Mouse (Mus musculus) G1E (cell line): ENCODE data around the gene Hoxa3. TPM values are rescaled to one million over a fixed set of nuclear protein-coding genes. Genes with fewer than 3 reads are reported as not detected.

Experiments used
- ATAC-seq: 2 replicates; pipeline ENCODE4 v1.8.0; 2016; ENCODE audit warnings: mild to moderate bottlenecking; ENCODE audit not compliant: insufficient number of reproducible peaks, poor library complexity, low FRiP score, severe bottlenecking; ENCODE audit errors: extremely low read depth
- DNase-seq: peaks from one replicate; pipeline ENCODE4 v3.0.0; 2012; ENCODE audit warnings: low spot score
- H3K27me3 ChIP-seq: 2 replicates; pipeline ENCODE4 v1.6.1; 2012; ENCODE audit warnings: mild to moderate bottlenecking, low read length, inconsistent platforms; ENCODE audit not compliant: insufficient read depth
- H3K36me3 ChIP-seq: replicated peaks from 2 replicates; pipeline ENCODE3; 2012; ENCODE audit warnings: mild to moderate bottlenecking, inconsistent platforms
- H3K4me1 ChIP-seq: 2 replicates; pipeline ENCODE4 v1.6.1; 2012; ENCODE audit warnings: low read depth, low read length, inconsistent platforms, mixed read lengths; ENCODE audit not compliant: insufficient read depth
- H3K4me3 ChIP-seq: 2 replicates; pipeline ENCODE4 v1.5.1; 2012; ENCODE audit warnings: low read depth, mild to moderate bottlenecking, inconsistent platforms, low read length, moderate library complexity, mixed read lengths
- H3K9me3 ChIP-seq: replicated peaks from 2 replicates; pipeline ENCODE4 v1.6.1; 2012; ENCODE audit warnings: inconsistent platforms
- CTCF ChIP-seq: IDR thresholded peaks from 2 replicates; pipeline ENCODE4 v1.5.1; 2012; ENCODE audit warnings: low read depth, low read length, inconsistent platforms, mixed read lengths
- GATA1 ChIP-seq: IDR thresholded peaks from 2 replicates; pipeline ENCODE4 v1.6.1; 2012; ENCODE audit warnings: borderline replicate concordance, low read length, inconsistent platforms, mixed read lengths
- GATA2 ChIP-seq: IDR thresholded peaks from 2 replicates; pipeline ENCODE4 v1.6.1; 2012; ENCODE audit warnings: low read depth, low read length, inconsistent platforms, borderline replicate concordance
- POLR2AphosphoS5 ChIP-seq: IDR thresholded peaks from 2 replicates; pipeline ENCODE4 v1.6.1; 2012; ENCODE audit warnings: low read depth, low read length, inconsistent platforms; ENCODE audit not compliant: insufficient replicate concordance
- TAL1 ChIP-seq: conservative IDR thresholded peaks from 2 replicates; pipeline ENCODE4 v1.6.1; 2012; ENCODE audit warnings: low read depth, low read length, inconsistent platforms, mixed read lengths
- polyA plus RNA-seq: library from polyadenylated mRNA; stranded (reverse); fragments of >175 nt; gene quantifications from 2 replicates; pipeline ENCODE4 v1.2.3, GENCODE M21; 2012
- total RNA-seq, 2 experiments: library from RNA; stranded (forward) in 1 of 2; stranded (reverse) in 1 of 2; fragments of 200-1000 nt in 1 of 2; fragments of >200 nt in 1 of 2; fragmentation: Nextera tagmentation in 1 of 2; gene quantifications; 2 replicates each; pipeline ENCODE4 v1.2.3; 2014 to 2017

Gene Hoxa3
- total and polyA plus RNA-seq, 3 experiments = 0.16 TPM; not detected in 2

DNA sequence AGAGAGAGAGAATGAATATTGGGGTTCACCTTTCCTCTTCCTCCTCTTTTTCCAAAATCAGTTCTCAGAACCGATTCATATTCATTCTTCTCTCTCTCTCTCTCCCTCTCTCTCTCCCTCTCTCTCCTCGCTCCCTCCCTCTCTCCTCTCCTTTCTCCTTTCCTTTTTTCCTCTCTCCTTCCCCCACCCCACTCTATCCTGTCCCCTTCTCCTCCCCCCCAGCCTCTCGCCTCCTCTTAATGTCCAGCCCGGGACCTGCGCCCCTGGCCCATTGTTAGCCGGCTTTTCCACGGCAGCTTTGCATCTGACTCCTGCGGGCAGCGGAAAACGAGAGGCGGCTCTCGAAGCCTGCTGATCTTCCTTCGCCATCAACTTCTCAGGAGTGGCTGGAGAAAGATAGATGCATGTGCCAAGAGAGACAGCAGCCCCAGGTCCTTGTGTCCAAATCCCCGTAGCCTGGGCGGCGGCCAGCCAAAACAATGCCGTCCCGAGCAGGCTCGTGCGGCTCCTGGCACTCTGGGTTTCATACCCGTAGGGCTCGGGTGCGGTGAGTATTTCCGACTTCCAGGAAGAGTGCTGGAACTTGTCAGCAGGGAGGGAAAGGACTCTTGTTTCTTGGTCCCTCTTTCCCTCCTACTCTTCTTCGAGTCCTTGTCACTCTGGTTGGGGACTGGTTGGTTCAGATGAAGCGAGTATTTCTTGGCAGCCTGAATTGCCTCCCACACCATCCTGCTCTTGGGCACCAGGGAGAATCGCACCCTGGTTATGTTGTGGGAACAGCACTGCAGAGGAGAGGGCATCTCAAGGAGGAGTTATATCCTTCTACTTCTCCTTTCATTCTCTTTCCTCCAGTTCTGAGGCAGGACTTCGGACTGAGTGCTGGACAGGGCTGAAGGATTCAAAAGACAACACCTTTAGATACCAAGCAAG is 47.4 kb downstream of the Hoxa3 start:
- no peaks in the 10 kb centered on the region for H3K36me3 ChIP-seq
- DNase-seq = no peak
- H3K27me3 ChIP-seq = peaks cover 72% of the 10 kb centered on the region
- TF ChIP-seq TAL1 (no peak), POLR2AphosphoS5 (no peak), CTCF (no peak), GATA2 (no peak), GATA1 (no peak)
- H3K9me3 ChIP-seq = no peaks in the 10 kb centered on the region
- ATAC-seq = no peak
- no peak overlapping the region for H3K4me3 ChIP-seq
- H3K4me1 ChIP-seq = no peaks in the 10 kb centered on the region

DNA sequence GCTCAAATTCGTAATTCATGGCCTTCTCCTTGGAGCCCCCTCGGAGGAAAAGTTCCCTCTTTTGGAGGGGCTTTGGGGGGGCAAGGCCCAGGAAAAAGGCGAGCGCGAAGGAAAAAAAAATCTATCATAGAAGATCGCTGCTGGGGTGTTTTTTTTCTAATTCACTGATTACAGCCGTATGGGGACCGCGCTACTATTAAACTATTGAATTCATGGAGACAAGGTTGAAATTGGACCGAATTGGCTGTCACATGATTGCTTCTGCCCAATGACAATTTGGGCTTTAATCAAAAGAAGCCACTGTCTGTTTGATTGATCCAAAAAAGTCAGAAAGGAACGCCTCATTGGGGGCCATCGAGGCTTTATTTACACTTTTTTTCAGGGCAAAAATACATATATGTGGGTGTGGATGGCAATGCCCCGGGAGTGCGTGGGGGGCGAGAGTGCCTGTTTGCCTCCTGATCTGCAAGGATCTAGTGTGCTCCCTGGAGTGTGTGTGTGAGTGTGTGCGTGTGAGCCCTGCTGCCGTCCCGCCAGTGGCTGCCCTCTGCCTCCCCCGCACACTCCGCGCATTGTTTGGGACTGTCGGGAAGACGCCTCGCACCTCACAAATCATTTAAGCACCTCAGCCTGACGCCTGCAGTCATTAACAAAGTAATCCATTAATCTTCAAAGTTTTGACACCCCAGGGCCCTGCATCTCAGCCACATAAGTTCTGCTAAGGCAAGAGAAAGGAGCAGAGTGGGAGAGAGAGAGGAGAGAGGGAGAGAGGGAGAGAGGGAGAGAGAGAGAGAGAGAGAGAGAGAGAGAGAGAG is 48.3 kb downstream of the Hoxa3 start, which contains the start of gene Hoxa2:
Hoxa2 (minus strand) TSS at position 206 of the 815 bp plus-strand sequence.
- TF ChIP-seq TAL1 (no peak), GATA2 (no peak), CTCF (no peak)
- DNase-seq = no peak
- no peak for ATAC-seq
- no peaks in the 10 kb centered on the region for H3K9me3 ChIP-seq
- H3K36me3 ChIP-seq = no peaks in the 10 kb centered on the region
- no peaks in the 10 kb centered on the region for H3K4me1 ChIP-seq
- no peak within 1 kb of the TSS for H3K4me3 ChIP-seq
- H3K27me3 ChIP-seq = peaks cover 67% of the 10 kb centered on the region

DNA sequence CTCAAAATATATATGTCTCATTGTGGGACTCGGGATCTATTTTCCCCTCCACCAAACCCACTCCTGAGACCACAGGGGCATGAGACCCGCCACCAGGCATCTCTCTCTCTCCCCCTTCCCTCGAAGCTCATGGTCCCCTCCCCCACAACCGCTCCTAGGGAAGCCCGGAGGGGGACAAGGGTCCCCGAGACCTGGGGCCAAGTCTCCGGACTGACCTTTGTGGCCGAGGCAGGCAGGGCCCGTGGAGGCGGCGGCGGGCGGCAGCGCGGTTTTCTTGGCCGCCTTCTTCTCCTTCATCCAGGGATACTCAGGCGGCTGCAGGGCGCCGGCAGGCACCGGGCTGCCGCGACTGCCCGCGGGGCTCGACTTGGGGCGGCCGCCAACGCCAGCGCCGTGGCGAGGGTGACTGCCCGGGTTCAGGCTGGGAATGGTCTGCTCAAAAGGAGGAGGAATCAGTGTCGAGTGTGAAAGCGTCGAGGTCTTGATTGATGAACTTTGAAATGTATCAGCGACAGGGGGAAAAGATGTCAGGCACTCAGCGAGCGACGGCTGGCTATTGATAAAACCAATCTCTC is 49.0 kb downstream of the Hoxa3 start:
- ATAC-seq = no peak
- H3K27me3 ChIP-seq = peaks cover 69% of the 10 kb centered on the region
- H3K4me3 ChIP-seq = no peak overlapping the region
- no peaks in the 10 kb centered on the region for H3K4me1 ChIP-seq
- TF ChIP-seq GATA1 (no peak), POLR2AphosphoS5 (no peak), TAL1 (no peak), CTCF (no peak), GATA2 (no peak)
- H3K9me3 ChIP-seq = no peaks in the 10 kb centered on the region
- H3K36me3 ChIP-seq = no peaks in the 10 kb centered on the region
- DNase-seq = no peak

DNA sequence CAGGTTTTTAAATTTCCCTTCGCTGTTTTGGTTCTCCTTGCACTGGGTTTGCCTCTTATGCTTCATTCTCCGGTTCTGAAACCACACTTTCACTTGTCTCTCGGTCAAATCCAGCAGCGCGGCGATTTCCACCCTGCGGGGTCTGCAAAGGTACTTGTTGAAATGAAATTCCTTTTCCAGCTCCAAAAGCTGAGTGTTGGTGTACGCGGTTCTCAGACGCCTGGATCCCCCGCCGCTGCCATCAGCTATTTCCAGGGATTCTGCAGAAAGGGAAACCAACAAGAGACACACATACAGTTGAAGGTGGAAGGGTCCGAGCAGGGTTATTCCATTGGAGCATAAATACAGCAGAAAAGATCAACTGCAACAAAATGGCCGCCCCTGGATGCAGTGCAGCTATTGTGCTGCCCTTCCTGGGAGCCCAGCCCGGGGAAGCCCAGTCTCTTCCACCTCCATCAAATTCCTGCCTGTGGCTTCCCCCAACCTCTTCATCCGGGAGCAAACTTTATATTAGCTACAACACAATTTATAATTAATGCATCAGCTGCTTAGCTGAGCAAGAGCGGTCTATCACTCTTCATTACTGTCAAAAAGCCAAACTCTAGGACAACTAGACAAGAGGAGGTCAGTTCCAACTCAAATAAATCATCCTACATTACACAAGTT is 49.6 kb downstream of the Hoxa3 start:
- ATAC-seq = no peak

DNA sequence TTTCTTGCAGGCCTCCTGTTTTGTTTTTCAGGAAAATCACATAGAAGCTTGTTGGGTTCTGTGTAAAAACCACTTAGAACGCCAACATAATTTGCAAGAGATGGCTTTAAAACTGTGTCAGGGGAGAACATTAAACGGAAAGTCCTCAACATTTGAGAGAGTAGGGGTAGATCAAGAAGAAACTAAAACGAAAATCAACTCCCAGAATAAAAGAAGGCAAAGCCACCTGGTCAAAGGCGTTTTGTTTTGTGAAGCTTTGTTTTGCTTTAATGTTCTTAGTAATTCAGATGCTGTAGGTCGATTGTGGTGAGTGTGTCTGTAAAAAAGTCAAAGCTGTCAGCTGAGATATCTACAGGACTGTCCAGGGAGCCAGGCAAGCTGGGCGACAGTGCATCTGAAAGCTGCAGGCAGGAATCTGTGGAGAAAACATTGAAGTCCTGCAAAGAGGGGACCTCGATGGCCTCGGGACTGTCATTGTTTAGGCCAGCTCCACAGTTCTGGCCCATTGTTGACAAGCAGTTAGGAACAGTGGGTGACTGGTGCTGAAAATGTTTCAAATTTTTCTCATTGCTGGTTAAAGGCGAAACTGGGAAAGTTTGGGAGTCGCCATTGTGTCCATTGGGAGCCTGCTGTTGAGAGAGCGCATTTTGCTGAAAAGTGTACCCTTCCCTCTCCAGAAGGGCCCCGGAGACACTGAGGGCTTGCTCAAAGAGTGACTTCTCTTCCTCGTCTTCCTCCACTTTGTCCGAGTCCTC is 50.3 kb downstream of the Hoxa3 start:
- ATAC-seq (no peak), DNase-seq (no peak)
- Histone ChIP-seq H3K4me1 (no peaks in the 10 kb centered on the region), H3K9me3 (no peaks in the 10 kb centered on the region), H3K27me3 (peaks cover 59% of the 10 kb centered on the region), H3K4me3 (no peak overlapping the region), H3K36me3 (no peaks in the 10 kb centered on the region)
- TF ChIP-seq GATA2 = no peak
- TF ChIP-seq CTCF = no peak
- TF ChIP-seq GATA1 = no peak
- no peak for TF ChIP-seq POLR2AphosphoS5
- TF ChIP-seq TAL1 = no peak

More for the DNA sequence above, 49.6 kb downstream of the Hoxa3 start:
- H3K4me1 ChIP-seq = no peaks in the 10 kb centered on the region
- H3K36me3 ChIP-seq = no peaks in the 10 kb centered on the region
- peaks cover 65% of the 10 kb centered on the region for H3K27me3 ChIP-seq
- no peak for DNase-seq
- no peaks in the 10 kb centered on the region for H3K9me3 ChIP-seq
- H3K4me3 ChIP-seq = no peak overlapping the region
- TF ChIP-seq CTCF (no peak), TAL1 (no peak), POLR2AphosphoS5 (no peak), GATA2 (no peak), GATA1 (no peak)

DNA sequence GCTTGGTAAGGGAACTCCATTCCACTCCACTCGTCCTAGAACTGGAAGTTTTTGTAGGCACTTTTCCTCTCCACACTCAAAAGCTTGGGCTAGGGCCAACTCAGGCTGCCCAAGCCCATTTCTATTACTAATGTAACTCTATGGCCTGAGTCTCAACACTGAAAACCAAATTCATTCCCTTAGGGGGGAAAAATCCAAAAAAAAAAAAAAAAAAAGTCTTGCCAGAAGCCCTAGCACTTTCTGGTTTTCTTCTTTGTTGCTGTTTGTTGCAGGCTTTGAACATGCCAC is 51.1 kb downstream of the Hoxa3 start:
- Histone ChIP-seq H3K9me3 (no peaks in the 10 kb centered on the region), H3K4me3 (no peak overlapping the region), H3K4me1 (no peaks in the 10 kb centered on the region), H3K27me3 (peaks cover 52% of the 10 kb centered on the region), H3K36me3 (no peaks in the 10 kb centered on the region)
- no peak for TF ChIP-seq GATA2
- TF ChIP-seq POLR2AphosphoS5 = no peak
- no peak for DNase-seq
- no peak for ATAC-seq
